In genomic region chr10:24493936-24494335, GRCm38 (mm10) we compare ENCODE assay signal across 10 mouse cellular contexts.
DNase-seq lines count a peak whose midpoint lies in the region; ATAC-seq and TF ChIP-seq lines count a peak whose summit lies in the region.
"Had no signal": no experiment of that assay in that cellular context is flagged by ENCODE, and none has a peak within 500 bp of the region (broad histone marks: within the 10 kb centered on the region; RNA-seq: fewer than 3 reads in every experiment).

No protein-coding gene starts in this region.

- H3K4me1 ChIP-seq in hindbrain, postnatal 0 days (ENCODE audit: insufficient read depth, low read length): no peaks in the 10 kb centered on the region
- H3K4me1 ChIP-seq in hindbrain, embryonic 12.5 days: no peaks in the 10 kb centered on the region
- no peaks in the 10 kb centered on the region for H3K4me1 ChIP-seq in forebrain, embryonic 10.5 days

- H3K9ac ChIP-seq in hindbrain, postnatal 0 days (replicated peaks; ENCODE audit: low read length): no peak overlapping the region
- no peak overlapping the region for H3K9ac ChIP-seq in hindbrain, embryonic 12.5 days
- H3K9ac ChIP-seq: neural tube, embryonic 13.5 days had no signal

- H3K27ac ChIP-seq in hindbrain, postnatal 0 days: no peak overlapping the region
- no peak overlapping the region for H3K27ac ChIP-seq in hindbrain, embryonic 12.5 days
- no peak overlapping the region for H3K27ac ChIP-seq in forebrain, embryonic 10.5 days
- H3K27ac ChIP-seq: neural tube, embryonic 13.5 days had no signal

- H3K36me3 ChIP-seq in hindbrain, postnatal 0 days (ENCODE audit: insufficient read depth, low read length): no peaks in the 10 kb centered on the region
- no peaks in the 10 kb centered on the region for H3K36me3 ChIP-seq in hindbrain, embryonic 12.5 days
- H3K36me3 ChIP-seq in forebrain, embryonic 10.5 days (replicated peaks): no peaks in the 10 kb centered on the region
- H3K36me3 ChIP-seq: neural tube, embryonic 13.5 days had no signal

- no peak for TF ChIP-seq CTCF in hindbrain, postnatal 0 days (IDR thresholded peaks at IDR 0.05; ENCODE audit: low read depth)

- no peaks in the 10 kb centered on the region for H3K27me3 ChIP-seq in hindbrain, postnatal 0 days (ENCODE audit: insufficient read depth, low read length)
- no peaks in the 10 kb centered on the region for H3K27me3 ChIP-seq in hindbrain, embryonic 12.5 days
- H3K27me3 ChIP-seq in forebrain, embryonic 10.5 days (ENCODE audit: poor library complexity, severe bottlenecking): no peaks in the 10 kb centered on the region
- H3K27me3 ChIP-seq: CH12.LX; neural tube, embryonic 13.5 days had no signal

- no peaks in the 10 kb centered on the region for H3K9me3 ChIP-seq in hindbrain, postnatal 0 days (ENCODE audit: low read length)
- no peaks in the 10 kb centered on the region for H3K9me3 ChIP-seq in hindbrain, embryonic 12.5 days (replicated peaks)
- no peaks in the 10 kb centered on the region for H3K9me3 ChIP-seq in forebrain, embryonic 10.5 days
- H3K9me3 ChIP-seq: neural tube, embryonic 13.5 days had no signal

- WGBS in hindbrain, postnatal 0 days: 49% methylated on average over 6 of the region's 6 CpGs
- 72% methylated on average over 6 of the region's 6 CpGs for WGBS in hindbrain, embryonic 12.5 days
- 85% methylated on average over 6 of the region's 6 CpGs for WGBS in forebrain, embryonic 10.5 days

- H3K4me2 ChIP-seq in hindbrain, postnatal 0 days (ENCODE audit: low read depth, low read length): no peak overlapping the region
- H3K4me2 ChIP-seq in hindbrain, embryonic 12.5 days (replicated peaks): no peak overlapping the region
- H3K4me2 ChIP-seq: neural tube, embryonic 13.5 days had no signal

- no peak for ATAC-seq in hindbrain, postnatal 0 days
- no peak for ATAC-seq in hindbrain, embryonic 12.5 days (ENCODE audit: low FRiP score)

- no peak overlapping the region for H3K4me3 ChIP-seq in hindbrain, postnatal 0 days (ENCODE audit: low read length)
- H3K4me3 ChIP-seq in hindbrain, embryonic 12.5 days: no peak overlapping the region
- H3K4me3 ChIP-seq in forebrain, embryonic 10.5 days: no peak overlapping the region
- H3K4me3 ChIP-seq: neural tube, embryonic 13.5 days had no signal

- DNase-seq in hindbrain, postnatal 0 days (ENCODE audit: low spot score): peak; percentile 54
- peak; percentile 9 for DNase-seq in gastrocnemius, postnatal 10 days
- peak; percentile 71 for DNase-seq in kidney, adult 9 months
- DNase-seq in lung, postnatal 4 days: peak; percentile 57 to 77
- no peak for DNase-seq in natural killer cell, adult 2 months (ENCODE audit: low spot score in 2 of 2)
- no peak for DNase-seq in forebrain, embryonic 10.5 days (ENCODE audit: extremely low spot score, low spot score)
- DNase-seq in layer of hippocampus, adult 8-10 months (ENCODE audit: low spot score in 2 of 2): no peak

Comparison
In these comparisons a context has a peak if more than half of its experiments do, and no peak if none do; other contexts are left out.
1. DNase-seq: peak in hindbrain, postnatal 0 days (single experiment), gastrocnemius, postnatal 10 days (single experiment), kidney, adult 9 months (single experiment) and lung, postnatal 4 days (2 of 2); none in natural killer cell, adult 2 months (0 of 2), forebrain, embryonic 10.5 days (single experiment) and layer of hippocampus, adult 8-10 months (0 of 2).